Mouse (Mus musculus) heart, adult 18-20 months (tissue): ENCODE results near the gene Zfp341. TPM values are rescaled to one million over a fixed set of nuclear protein-coding genes. Genes with fewer than 3 reads are reported as not detected.

ENCODE experiments used
- DNase-seq, 2 experiments: peaks; one replicate each; pipeline ENCODE4 v3.0.0; 2021 to 2022; ENCODE audit warnings: mixed read lengths in 1 of 2
- long read RNA-seq, 2 experiments: library from polyadenylated mRNA; stranded (forward); transcript quantifications; one replicate each; pipeline ENCODE4 v2.0.0; 2021
- total RNA-seq, 2 experiments: library from RNA; stranded (reverse); gene quantifications; 2 replicates each; pipeline ENCODE4 v1.2.3; 2021

Gene Zfp341
- total RNA-seq, result 1 to 10 TPM; 2.6 to 2.8 TPM
- long read RNA-seq, experiment 1, result 0 reads
- long read RNA-seq, experiment 2, partial matches to known transcripts, result 0 of 1 reads
- long read RNA-seq, experiment 2, other reads (novel, unspliced or antisense), result 1 of 1 reads

GRCm38 (mm10) chr2:154613118-154614115, at the start of gene Zfp341, which contains the start of gene 4930519P11Rik:
TSS of gene Zfp341 (plus strand) at chr2:154613297.
TSS of gene 4930519P11Rik (minus strand) at chr2:154613437.
- DNase-seq, result peak; percentile 88 to 94

GRCm38 (mm10) chr2:154563612-154564170, 49.4 kb upstream of the Zfp341 start:
- DNase-seq, result no peak

GRCm38 (mm10) chr2:154565562-154565961, 47.5 kb upstream of the Zfp341 start:
- no peak for DNase-seq

GRCm38 (mm10) chr2:154566641-154567040, 46.5 kb upstream of the Zfp341 start:
- no peak for DNase-seq

- no peak for DNase-seq
Measured at GRCm38 (mm10) chr2:154567766-154568165, 45.3 kb upstream of the Zfp341 start.

GRCm38 (mm10) chr2:154568329-154569070, 44.6 kb upstream of the Zfp341 start:
- peak in 1 of 2 experiments; percentile 19 for DNase-seq

- DNase-seq, result peak; percentile 50 to 54
Measured at GRCm38 (mm10) chr2:154569071-154569748, 43.9 kb upstream of the Zfp341 start.

GRCm38 (mm10) chr2:154569836-154570286, 43.2 kb upstream of the Zfp341 start, which contains the start of gene E2f1:
TSS of gene E2f1 (minus strand) at chr2:154569892.
- DNase-seq, result peak; percentile 91 to 96

- no peak for DNase-seq
Measured at GRCm38 (mm10) chr2:154570666-154571065, 42.4 kb upstream of the Zfp341 start.

GRCm38 (mm10) chr2:154571266-154571665, 41.8 kb upstream of the Zfp341 start:
- no peak for DNase-seq

GRCm38 (mm10) chr2:154571976-154572375, 41.1 kb upstream of the Zfp341 start:
- DNase-seq, result no peak

- DNase-seq, result no peak
Measured at GRCm38 (mm10) chr2:154572996-154573395, 40.1 kb upstream of the Zfp341 start.

GRCm38 (mm10) chr2:154574271-154574670, 38.8 kb upstream of the Zfp341 start:
- DNase-seq, result no peak

GRCm38 (mm10) chr2:154576876-154577743, 36.0 kb upstream of the Zfp341 start:
- DNase-seq, result no peak

GRCm38 (mm10) chr2:154577744-154578067, 35.4 kb upstream of the Zfp341 start:
- no peak for DNase-seq

GRCm38 (mm10) chr2:154580586-154580985, 32.5 kb upstream of the Zfp341 start:
- peak; percentile 54 to 67 for DNase-seq

- no peak for DNase-seq
Measured at GRCm38 (mm10) chr2:154581421-154581820, 31.7 kb upstream of the Zfp341 start.

- no peak for DNase-seq
Measured at GRCm38 (mm10) chr2:154583906-154584872, 28.9 kb upstream of the Zfp341 start.

GRCm38 (mm10) chr2:154584931-154585601, 28.0 kb upstream of the Zfp341 start:
- DNase-seq, result no peak
